Mouse (Mus musculus) lung, embryonic 16.5 days (tissue): ENCODE results near the gene Dcp1a. TPM values are rescaled to one million over a fixed set of nuclear protein-coding genes. Genes with fewer than 3 reads are reported as not detected.
A peak's percentile ranks its signal among the peaks of the same experiment; 100 is the strongest.

Experiments used
- ATAC-seq: fragments of 200-750 bp; cut with Nextera tagmentation; 2 replicates; pipeline ENCODE4 v1.8.0; 2017; ENCODE audit warnings: low read depth, mild to moderate bottlenecking, moderate library complexity
- H3K27ac ChIP-seq: fragments of 300-500 bp; sonication (generic); 2 replicates; pipeline ENCODE4 v1.5.1; 2014; ENCODE audit warnings: mild to moderate bottlenecking, control low read depth, low read length
- H3K27me3 ChIP-seq: fragments of 300-500 bp; sonication (generic); 2 replicates; pipeline ENCODE4 v1.6.1; 2014; ENCODE audit warnings: low read depth, low read length, mixed read lengths; ENCODE audit not compliant: control insufficient read depth, insufficient read depth
- H3K36me3 ChIP-seq: fragments of 300-500 bp; sonication (generic); 2 replicates; pipeline ENCODE4 v1.6.1; 2014; ENCODE audit warnings: low read length; ENCODE audit not compliant: control insufficient read depth, insufficient read depth
- H3K4me1 ChIP-seq: fragments of 300-500 bp; sonication (generic); replicated peaks from 2 replicates; pipeline ENCODE4 v1.6.1; 2014; ENCODE audit warnings: low read length, mixed read lengths; ENCODE audit not compliant: control insufficient read depth, insufficient read depth
- H3K4me2 ChIP-seq: fragments of 300-500 bp; sonication (generic); 2 replicates; pipeline ENCODE4 v1.6.1; 2014; ENCODE audit warnings: low read depth, low read length, control low read depth
- H3K4me3 ChIP-seq: fragments of 300-500 bp; sonication (generic); 2 replicates; pipeline ENCODE4 v1.5.1; 2014; ENCODE audit warnings: mild to moderate bottlenecking, low read length, control low read depth
- H3K9ac ChIP-seq: fragments of 300-500 bp; sonication (generic); 2 replicates; pipeline ENCODE4 v1.6.1; 2014; ENCODE audit warnings: low read length, control low read depth
- H3K9me3 ChIP-seq: fragments of 300-500 bp; sonication (generic); 2 replicates; pipeline ENCODE4 v1.6.1; 2016; ENCODE audit warnings: low read length; ENCODE audit not compliant: control insufficient read depth
- WGBS: fragments of 180-500 bp; shearing (Covaris S2); extraction: QIAGEN DNeasy Blood & Tissue Kit; methylation state at CpG from one replicate; pipeline ENCODE4 v1.1.7; 2014; 5-methylcytosine and 5-hydroxymethylcytosine counted together
- polyA plus RNA-seq: library from polyadenylated mRNA; unstranded; fragments of >200 nt; fragmentation: Nextera tagmentation; extraction: Ambion mirVana; gene quantifications from 2 replicates; pipeline ENCODE4 v1.2.1, GENCODE M21; 2015

The Dcp1a gene
- polyA plus RNA-seq, 1 experiment from 2014 or later, result 24.8 TPM

DNA sequence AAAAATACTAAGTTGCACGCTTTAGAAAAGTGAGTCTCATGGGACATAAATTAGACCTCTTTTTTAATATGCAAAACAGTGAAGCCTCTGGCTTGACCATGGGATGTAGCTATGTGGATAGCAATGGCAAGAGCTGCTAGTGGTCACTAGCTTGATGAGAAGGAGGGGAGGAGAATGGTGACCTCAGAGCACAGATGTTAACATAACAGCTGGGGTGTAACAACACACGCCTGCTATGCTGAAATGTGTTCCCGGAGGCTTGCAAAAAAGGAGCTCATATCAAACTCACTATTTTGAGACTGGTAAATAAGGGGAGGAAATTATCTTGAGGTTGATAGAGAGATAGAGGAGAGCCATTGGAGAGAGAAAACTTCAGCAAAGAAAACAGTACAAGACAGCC lies 20.5 kb upstream of the Dcp1a start:
- peak overlapping the region; percentile 63 for H3K27ac ChIP-seq
- 62% methylated on average over 3 of the region's 3 CpGs for WGBS
- peaks cover 8% of the 10 kb centered on the region for H3K4me1 ChIP-seq
- H3K36me3 ChIP-seq, result no peaks in the 10 kb centered on the region
- no peaks in the 10 kb centered on the region for H3K9me3 ChIP-seq
- ATAC-seq, result peak; percentile 53; the same call in 1 of the 2 replicates
- no peak overlapping the region for H3K4me2 ChIP-seq
- no peak overlapping the region for H3K4me3 ChIP-seq
- no peak overlapping the region for H3K9ac ChIP-seq
- H3K27me3 ChIP-seq, result no peaks in the 10 kb centered on the region; the same call in 1 of the 2 replicates

DNA sequence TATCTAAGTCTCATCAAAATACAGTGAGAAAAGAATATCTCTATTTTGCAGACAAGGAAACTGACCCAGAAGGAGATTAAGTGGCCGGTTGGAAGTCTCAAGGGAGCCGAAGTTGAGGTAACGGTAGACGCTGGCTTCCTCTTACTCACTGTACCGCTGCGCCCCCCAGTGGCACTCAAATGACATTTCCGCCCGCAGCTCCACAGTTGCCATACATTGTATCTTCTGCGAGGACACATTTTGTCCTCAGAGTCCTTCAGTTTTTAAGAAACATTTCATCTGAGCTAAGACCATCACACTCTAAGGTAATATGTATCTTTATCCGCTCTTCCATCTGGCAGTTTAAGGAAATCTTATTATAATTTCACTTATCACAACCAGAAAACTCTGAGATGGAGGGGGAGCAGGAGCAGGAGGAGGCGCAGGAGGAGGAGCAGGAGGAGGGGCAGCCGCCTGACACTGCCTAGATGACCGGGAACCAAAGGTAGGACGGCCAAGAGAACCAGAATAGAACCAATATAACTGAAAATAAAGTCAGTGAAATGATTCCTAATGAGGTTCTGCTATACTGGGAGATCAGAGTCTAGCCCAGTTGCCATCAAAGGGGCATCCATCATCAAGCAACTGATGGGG lies 19.3 kb upstream of the Dcp1a start:
- peaks cover 8% of the 10 kb centered on the region for H3K4me1 ChIP-seq
- no peak overlapping the region for H3K27ac ChIP-seq
- ATAC-seq, result peak; percentile 71; the same call in 1 of the 2 replicates
- no peak overlapping the region for H3K4me3 ChIP-seq
- no peaks in the 10 kb centered on the region; the same call in 1 of the 2 replicates for H3K27me3 ChIP-seq
- H3K9me3 ChIP-seq, result no peaks in the 10 kb centered on the region
- no peak overlapping the region for H3K4me2 ChIP-seq
- H3K36me3 ChIP-seq, result no peaks in the 10 kb centered on the region
- H3K9ac ChIP-seq, result no peak overlapping the region
- WGBS, result 4% methylated on average over 14 of the region's 14 CpGs

DNA sequence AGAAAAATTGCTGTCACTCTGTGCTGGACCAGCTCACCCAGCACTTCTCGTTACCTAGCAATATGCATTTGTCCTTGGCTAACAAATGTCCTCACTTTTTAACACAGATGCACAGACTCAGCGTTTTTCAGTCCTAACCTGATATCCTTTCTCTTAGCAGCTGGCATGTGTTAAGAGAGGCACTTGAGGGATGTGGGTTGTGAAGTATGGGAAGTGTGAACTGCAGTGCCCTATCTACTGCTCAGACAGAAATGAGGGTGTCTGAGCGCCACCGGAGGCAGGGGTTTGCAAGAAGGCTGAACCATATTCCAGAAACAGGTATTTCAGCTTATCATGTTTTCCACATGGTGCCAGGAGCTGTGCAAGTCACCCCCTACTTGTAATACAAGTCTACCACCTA lies 16.0 kb upstream of the Dcp1a start:
- H3K36me3 ChIP-seq, result no peaks in the 10 kb centered on the region
- 66% methylated on average over 4 of the region's 4 CpGs for WGBS
- no peak for ATAC-seq
- H3K4me1 ChIP-seq, result peaks cover 3% of the 10 kb centered on the region
- no peak overlapping the region for H3K4me3 ChIP-seq
- H3K27me3 ChIP-seq, result no peaks in the 10 kb centered on the region; the same call in 1 of the 2 replicates
- H3K9me3 ChIP-seq, result no peaks in the 10 kb centered on the region
- no peak overlapping the region for H3K27ac ChIP-seq
- no peak overlapping the region for H3K4me2 ChIP-seq
- no peak overlapping the region for H3K9ac ChIP-seq

DNA sequence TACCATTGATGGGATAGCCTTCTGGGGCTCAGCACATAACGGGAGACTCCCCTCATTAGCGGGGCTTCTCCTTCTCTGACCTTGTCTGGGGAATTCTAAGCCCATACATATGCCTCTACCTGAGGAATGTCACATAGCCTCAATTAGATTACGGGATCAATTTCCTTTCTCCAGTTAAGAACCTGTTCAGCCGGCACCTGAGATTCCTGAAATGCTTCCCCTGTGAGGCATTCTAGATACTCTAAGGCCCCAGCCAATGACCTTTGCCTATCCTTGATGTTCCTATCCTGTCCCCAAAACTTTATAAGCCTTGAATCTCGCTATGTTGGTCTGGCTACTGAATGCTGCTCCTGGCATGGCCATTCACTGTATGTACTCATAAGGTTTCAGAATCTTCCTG lies 5.7 kb upstream of the Dcp1a start:
- H3K9ac ChIP-seq, result no peak overlapping the region
- H3K4me3 ChIP-seq, result no peak overlapping the region
- no peaks in the 10 kb centered on the region for H3K27me3 ChIP-seq
- 48% methylated on average over 5 of the region's 5 CpGs for WGBS
- H3K36me3 ChIP-seq, result no peaks in the 10 kb centered on the region
- H3K9me3 ChIP-seq, result no peaks in the 10 kb centered on the region
- no peaks in the 10 kb centered on the region for H3K4me1 ChIP-seq
- H3K4me2 ChIP-seq, result no peak overlapping the region
- no peak; the same call in 1 of the 2 replicates for ATAC-seq
- no peak overlapping the region for H3K27ac ChIP-seq

DNA sequence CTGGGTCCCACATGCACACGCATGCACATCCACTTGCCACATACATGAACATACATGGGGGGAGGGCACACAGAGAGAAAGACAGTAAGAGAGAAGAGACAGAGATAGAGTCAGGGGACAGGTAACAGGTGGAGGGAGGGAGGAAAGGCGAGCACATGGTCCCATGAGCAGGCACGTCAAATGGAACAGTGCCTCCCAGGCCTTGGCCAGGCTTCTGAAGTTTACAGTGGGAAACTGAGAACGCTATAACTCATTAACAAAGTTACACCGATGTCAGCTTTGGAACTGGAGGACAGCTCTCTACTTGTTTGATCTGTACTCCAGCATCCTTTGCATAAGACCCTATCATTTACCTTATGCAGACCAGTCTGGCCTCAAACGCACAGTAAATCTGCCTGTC lies 4.9 kb upstream of the Dcp1a start:
- H3K4me1 ChIP-seq, result no peaks in the 10 kb centered on the region
- ATAC-seq, result no peak
- no peaks in the 10 kb centered on the region for H3K9me3 ChIP-seq
- WGBS, result 63% methylated on average over 6 of the region's 6 CpGs
- no peaks in the 10 kb centered on the region for H3K27me3 ChIP-seq
- no peak overlapping the region for H3K27ac ChIP-seq
- no peak overlapping the region for H3K4me3 ChIP-seq
- H3K4me2 ChIP-seq, result no peak overlapping the region
- H3K36me3 ChIP-seq, result no peaks in the 10 kb centered on the region
- no peak overlapping the region for H3K9ac ChIP-seq

DNA sequence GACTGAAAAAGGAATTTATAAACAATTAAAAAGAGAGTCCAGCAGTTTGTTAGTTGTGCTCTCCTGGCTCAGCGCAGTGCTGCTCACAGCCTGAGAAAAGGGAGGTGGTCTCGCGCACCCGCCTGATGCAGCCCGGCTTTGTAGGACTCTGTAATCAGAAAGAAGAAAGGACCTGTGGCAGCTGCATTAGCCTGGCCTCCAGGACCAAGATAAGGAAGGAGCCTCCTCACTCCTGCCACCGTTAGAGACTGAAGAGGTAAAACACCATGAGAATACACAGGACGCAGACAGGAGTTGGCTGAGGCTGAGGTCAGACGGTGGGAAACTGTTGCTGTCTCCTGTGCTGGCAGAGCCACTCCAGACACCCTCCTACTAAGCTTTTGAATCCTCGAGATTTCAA lies 12.0 kb downstream of the Dcp1a start, which contains the start of gene Cacna1d:
Gene Cacna1d (minus strand): TSS at position 114 of the 400 bp plus-strand sequence.
- H3K4me3 ChIP-seq, result no peak within 1 kb of the TSS
- H3K9me3 ChIP-seq, result no peaks in the 10 kb centered on the region
- WGBS, result 70% methylated on average over 9 of the region's 9 CpGs
- no peak for ATAC-seq
- H3K9ac ChIP-seq, result no peak within 1 kb of the TSS
- peaks cover 26% of the 10 kb centered on the region for H3K36me3 ChIP-seq
- no peak within 1 kb of the TSS for H3K4me2 ChIP-seq
- H3K27me3 ChIP-seq, result no peaks in the 10 kb centered on the region
- H3K4me1 ChIP-seq, result no peaks in the 10 kb centered on the region
- H3K27ac ChIP-seq, result no peak within 1 kb of the TSS

DNA sequence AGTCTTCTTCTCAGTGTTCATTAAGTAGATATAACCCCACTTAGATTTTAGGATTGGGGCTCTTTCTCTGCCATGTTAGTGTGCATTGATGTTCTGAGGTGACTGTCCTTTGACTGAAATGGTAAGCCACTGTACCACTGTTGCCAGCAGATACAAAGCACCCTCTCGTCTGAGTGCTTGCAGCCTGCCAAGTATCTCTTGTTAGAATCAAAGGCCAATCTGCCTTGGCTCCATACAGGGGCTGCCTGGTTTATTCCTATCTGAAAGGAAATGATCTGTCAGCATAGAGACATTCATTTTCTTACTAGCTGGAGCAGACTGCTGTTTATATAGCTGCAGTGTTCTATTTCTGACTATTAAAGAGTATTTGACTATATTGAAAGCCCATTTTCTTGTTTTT lies 13.9 kb downstream of the Dcp1a start:
- H3K36me3 ChIP-seq, result peaks cover 19% of the 10 kb centered on the region
- no peaks in the 10 kb centered on the region for H3K4me1 ChIP-seq
- no peak overlapping the region for H3K4me3 ChIP-seq
- H3K27ac ChIP-seq, result no peak overlapping the region
- H3K4me2 ChIP-seq, result no peak overlapping the region
- no peak for ATAC-seq
- no peaks in the 10 kb centered on the region for H3K27me3 ChIP-seq
- 32% methylated on average over 1 of the region's 1 CpGs for WGBS
- H3K9ac ChIP-seq, result no peak overlapping the region
- no peaks in the 10 kb centered on the region for H3K9me3 ChIP-seq

DNA sequence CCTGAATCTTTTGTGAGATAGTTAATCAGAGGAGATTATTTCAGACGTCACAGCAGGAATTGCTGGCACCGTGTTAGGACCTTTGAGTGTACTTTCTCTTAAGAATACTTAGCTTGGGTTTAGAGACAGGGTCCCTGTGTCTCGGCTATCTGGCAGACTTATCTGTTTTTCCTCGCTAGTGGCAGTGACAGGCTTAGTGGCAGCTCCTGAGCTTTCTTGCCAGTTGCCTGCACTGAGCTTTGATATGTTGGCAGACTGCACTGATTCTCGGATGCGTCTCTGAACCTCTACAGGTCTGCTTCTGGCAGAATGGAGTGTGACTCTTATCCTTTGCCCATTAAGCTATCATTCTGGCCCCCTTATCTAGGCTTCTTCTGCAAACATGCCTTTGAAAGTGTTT lies 15.7 kb downstream of the Dcp1a start:
- ATAC-seq, result no peak
- H3K9ac ChIP-seq, result no peak overlapping the region
- no peak overlapping the region for H3K27ac ChIP-seq
- H3K4me2 ChIP-seq, result no peak overlapping the region
- WGBS, result 46% methylated on average over 6 of the region's 6 CpGs
- H3K27me3 ChIP-seq, result no peaks in the 10 kb centered on the region
- no peaks in the 10 kb centered on the region for H3K4me1 ChIP-seq
- H3K9me3 ChIP-seq, result no peaks in the 10 kb centered on the region
- H3K36me3 ChIP-seq, result peaks cover 13% of the 10 kb centered on the region
- H3K4me3 ChIP-seq, result no peak overlapping the region

DNA sequence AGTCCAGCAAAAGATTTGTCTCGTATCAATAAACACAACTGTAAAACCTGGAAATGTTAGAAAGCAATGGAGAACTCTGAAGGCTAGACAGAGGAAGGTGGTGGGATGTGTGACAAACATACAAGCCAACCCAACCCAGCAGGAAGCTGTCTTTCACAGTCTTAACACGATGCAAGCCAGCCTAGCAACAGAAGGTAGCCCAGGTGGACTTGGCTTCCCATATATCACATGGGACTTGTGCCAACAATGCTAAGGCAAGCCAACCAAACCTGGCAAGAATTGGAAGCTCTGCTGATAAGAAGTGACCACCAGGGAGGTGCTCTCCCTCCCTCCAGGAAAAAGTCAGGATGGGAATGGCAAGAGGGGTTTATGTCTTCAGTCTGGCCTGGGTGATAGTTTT lies 18.9 kb downstream of the Dcp1a start:
- no peak overlapping the region for H3K9ac ChIP-seq

More for the DNA sequence above, 18.9 kb downstream of the Dcp1a start:
- Histone ChIP-seq H3K4me3 (no peak overlapping the region), H3K36me3 (peaks cover 11% of the 10 kb centered on the region), H3K9me3 (no peaks in the 10 kb centered on the region), H3K27ac (no peak overlapping the region), H3K4me1 (no peaks in the 10 kb centered on the region), H3K27me3 (no peaks in the 10 kb centered on the region), H3K4me2 (no peak overlapping the region)
- WGBS, result 86% methylated on average over 2 of the region's 2 CpGs
- no peak for ATAC-seq
